Mouse (Mus musculus) mouse trophoblast stem cell (cell line): ENCODE measurements around the gene Gm9639.
"Not testable (repeated sequence)": the region's sequence is repeated elsewhere in the genome, so short reads cannot be mapped to it uniquely, and the experiment has no call there.

ENCODE experiments used
- in situ Hi-C, 2 experiments: fragments of 300-500 bp; cut with MseI, MboI; formaldehyde crosslinking; loops; 2 replicates in 1 of 2; 3 replicates in 1 of 2; pipeline ENCODE4 v1.15.1; 2025

Gm9639 gene

GRCm38 (mm10) chr10:77794976-77795375, at the start of gene Gm9639:
Gm9639 (minus strand) TSS chr10:77795076.
- in situ Hi-C loops = no loop called here

- in situ Hi-C loops = no loop called here
These were observed 44.1 kb upstream of the Gm9639 start for GRCm38 (mm10) chr10:77839006-77839405.

GRCm38 (mm10) chr10:77835647-77836046, 40.8 kb upstream of the Gm9639 start, which contains the start of gene Krtap10-10:
Krtap10-10 (plus strand) TSS chr10:77835947.
- in situ Hi-C loops = no loop called here

- in situ Hi-C loops = no loop called here
These were observed 32.1 kb upstream of the Gm9639 start, which contains the start of gene Krtap10-4 for GRCm38 (mm10) chr10:77826951-77827350. Krtap10-4 (minus strand) TSS chr10:77827095.

GRCm38 (mm10) chr10:77819203-77819602, 24.3 kb upstream of the Gm9639 start:
- in situ Hi-C loops = no loop called here

- in situ Hi-C loops = no loop called here
These were observed 23.6 kb upstream of the Gm9639 start for GRCm38 (mm10) chr10:77818523-77818922.

- in situ Hi-C loops = no loop called here
These were observed 20.6 kb upstream of the Gm9639 start for GRCm38 (mm10) chr10:77815514-77815913.

- in situ Hi-C loops = no loop called here
These were observed 19.5 kb upstream of the Gm9639 start, which contains the start of gene Gm2696 for GRCm38 (mm10) chr10:77814382-77814781. Gm2696 (plus strand) TSS chr10:77814682.

GRCm38 (mm10) chr10:77811743-77812142, 16.9 kb upstream of the Gm9639 start, which contains the start of gene Gm9507:
Gm9507 (minus strand) TSS chr10:77811843.
- in situ Hi-C loops = no loop called here

- in situ Hi-C loops = no loop called here
These were observed 9.2 kb upstream of the Gm9639 start for GRCm38 (mm10) chr10:77804095-77804494.

- in situ Hi-C loops = no loop called here
These were observed 4.1 kb upstream of the Gm9639 start, which contains the start of gene Gm19668 for GRCm38 (mm10) chr10:77798921-77799508. Gm19668 (minus strand) TSS chr10:77799133.

- in situ Hi-C loops = not testable (repeated sequence)
These were observed 3.5 kb upstream of the Gm9639 start for GRCm38 (mm10) chr10:77798164-77798920.

- in situ Hi-C loops = no loop called here
These were observed 2.8 kb upstream of the Gm9639 start for GRCm38 (mm10) chr10:77797677-77798076.

GRCm38 (mm10) chr10:77788621-77789020, 6.3 kb downstream of the Gm9639 start:
- in situ Hi-C loops = no loop called here

- in situ Hi-C loops = not testable (repeated sequence)
These were observed 7.0 kb downstream of the Gm9639 start, which contains the start of gene Gm7137 for GRCm38 (mm10) chr10:77787876-77788275. Gm7137 (minus strand) TSS chr10:77788200.

- in situ Hi-C loops = not testable (repeated sequence)
These were observed 11.5 kb downstream of the Gm9639 start for GRCm38 (mm10) chr10:77783396-77783795.

- in situ Hi-C loops = not testable (repeated sequence)
These were observed 12.4 kb downstream of the Gm9639 start, which contains the start of gene Gm3250 for GRCm38 (mm10) chr10:77782442-77782841. Gm3250 (minus strand) TSS chr10:77782542.

GRCm38 (mm10) chr10:77776844-77777243, 18.0 kb downstream of the Gm9639 start, which contains the start of gene Gm7138:
Gm7138 (minus strand) TSS chr10:77776944.
- in situ Hi-C loops = not testable (repeated sequence)

GRCm38 (mm10) chr10:77772142-77772541, 22.7 kb downstream of the Gm9639 start:
- in situ Hi-C loops = not testable (repeated sequence)

GRCm38 (mm10) chr10:77771225-77771624, 23.7 kb downstream of the Gm9639 start, which contains the start of gene Gm3238:
Gm3238 (minus strand) TSS chr10:77771325.
- in situ Hi-C loops = not testable (repeated sequence)

- in situ Hi-C loops = no loop called here
These were observed 25.1 kb downstream of the Gm9639 start for GRCm38 (mm10) chr10:77769727-77770126.

- in situ Hi-C loops = not testable (repeated sequence)
These were observed 35.3 kb downstream of the Gm9639 start, which contains the start of gene Gm3233 for GRCm38 (mm10) chr10:77759582-77759981. Gm3233 (minus strand) TSS chr10:77759682.
